In genomic region chr10:79574796-79575195, GRCm38 (mm10) we compare ENCODE assay signal across 37 mouse cellular contexts. TPM values are rescaled to one million over a fixed set of nuclear protein-coding genes. Genes with fewer than 3 reads are reported as not detected.
"Had no signal": no experiment of that assay in that cellular context is flagged by ENCODE, and none has a peak within 500 bp of the region (broad histone marks: within the 10 kb centered on the region; RNA-seq: fewer than 3 reads in every experiment).

No protein-coding gene starts in this region.

- H3K27ac ChIP-seq: heart, adult 2 months; heart, embryonic 13.5 days; heart, embryonic 15.5 days; hindbrain, embryonic 13.5 days; hindbrain, embryonic 15.5 days; hindbrain, postnatal 0 days; intestine, embryonic 15.5 days; kidney, embryonic 15.5 days; kidney, postnatal 0 days; limb, embryonic 13.5 days; limb, embryonic 15.5 days; liver, embryonic 13.5 days had no signal

- H3K4me1 ChIP-seq: heart, embryonic 13.5 days; heart, embryonic 15.5 days; hindbrain, embryonic 13.5 days; hindbrain, embryonic 15.5 days; intestine, embryonic 15.5 days; kidney, embryonic 15.5 days; limb, embryonic 13.5 days; limb, embryonic 15.5 days; liver, embryonic 13.5 days had no signal

- H3K9ac ChIP-seq: forebrain, postnatal 0 days; heart, embryonic 13.5 days; heart, embryonic 15.5 days; hindbrain, embryonic 15.5 days; intestine, embryonic 15.5 days; kidney, embryonic 15.5 days; limb, embryonic 13.5 days; limb, embryonic 15.5 days; liver, embryonic 13.5 days had no signal

- H3K9me3 ChIP-seq: heart, embryonic 13.5 days; heart, embryonic 15.5 days; hindbrain, embryonic 13.5 days; hindbrain, embryonic 15.5 days; intestine, embryonic 15.5 days; kidney, embryonic 15.5 days; limb, embryonic 13.5 days; limb, embryonic 15.5 days; liver, embryonic 13.5 days had no signal

- H3K36me3 ChIP-seq: heart, embryonic 13.5 days; heart, embryonic 15.5 days; hindbrain, embryonic 13.5 days; hindbrain, embryonic 15.5 days; intestine, embryonic 15.5 days; kidney, embryonic 15.5 days; limb, embryonic 13.5 days; limb, embryonic 15.5 days; liver, embryonic 13.5 days had no signal

- ATAC-seq: forebrain, postnatal 0 days; hindbrain, postnatal 0 days; intestine, embryonic 15.5 days had no signal

- H3K4me2 ChIP-seq: heart, embryonic 11.5 days; heart, embryonic 13.5 days; heart, embryonic 15.5 days; hindbrain, embryonic 13.5 days; hindbrain, embryonic 15.5 days; intestine, embryonic 15.5 days; kidney, embryonic 15.5 days; limb, embryonic 13.5 days; limb, embryonic 15.5 days; liver, embryonic 13.5 days had no signal

- DNase-seq: forebrain, postnatal 0 days; gastrocnemius, postnatal 14 days; gastrocnemius, postnatal 36 days; heart, postnatal 14 days; heart, postnatal 36 days; kidney, adult 11 months; kidney, adult 2 months; kidney, adult 9 months; kidney, postnatal 14 days; kidney, postnatal 36 days; layer of hippocampus, adult 9-11 months; layer of hippocampus, postnatal 36 days; left cerebral cortex, postnatal 4 days; liver, embryonic 13.5 days had no signal

- H3K4me3 ChIP-seq: heart, adult 2 months; heart, embryonic 13.5 days; heart, embryonic 15.5 days; hindbrain, embryonic 13.5 days; hindbrain, embryonic 15.5 days; intestine, embryonic 15.5 days; kidney, embryonic 15.5 days; limb, embryonic 13.5 days; limb, embryonic 15.5 days; liver, embryonic 13.5 days had no signal

- H3K27me3 ChIP-seq: hindbrain, embryonic 15.5 days; intestine, embryonic 15.5 days; liver, embryonic 13.5 days had no signal

RNA-seq across cellular contexts. Expression of gene Theg, which starts 12.3 kb away (rescaled TPM):
- total RNA-seq: forebrain, postnatal 0 days; gastrocnemius, adult 18-20 months; gastrocnemius, adult 8-10 months; gastrocnemius, postnatal 14 days; gastrocnemius, postnatal 36 days; heart, adult 2 months; heart, postnatal 14 days; heart, postnatal 36 days; hematopoietic stem cell, adult 5-6 weeks; hindbrain, postnatal 0 days; layer of hippocampus, postnatal 14 days; left cerebral cortex, postnatal 10 days; left cerebral cortex, postnatal 25 days; left cerebral cortex, postnatal 4 days; liver, adult 2 months had no signal
- polyA plus RNA-seq: forebrain, postnatal 0 days; heart, embryonic 11.5 days; heart, embryonic 13.5 days; heart, embryonic 15.5 days; heart, postnatal 0 days; hindbrain, embryonic 11.5 days; hindbrain, embryonic 13.5 days; hindbrain, embryonic 15.5 days; hindbrain, postnatal 0 days; intestine, embryonic 15.5 days; kidney, adult 2 months; kidney, embryonic 15.5 days; kidney, postnatal 0 days; large intestine, adult 2 months; limb, embryonic 11.5 days; limb, embryonic 13.5 days; limb, embryonic 15.5 days; liver, adult 2 months; liver, embryonic 13.5 days had no signal

RNA-seq across cellular contexts. Expression of gene C2cd4c, which starts 39.0 kb away (rescaled TPM):
- total RNA-seq: heart, postnatal 14 days; liver, adult 2 months had no signal
- polyA plus RNA-seq: heart, embryonic 11.5 days; heart, embryonic 13.5 days; heart, embryonic 15.5 days; heart, postnatal 0 days; kidney, embryonic 15.5 days; limb, embryonic 11.5 days; limb, embryonic 15.5 days; liver, embryonic 13.5 days had no signal
